Mouse (Mus musculus): ENCODE measurements around the gene Krtap3-2.

GRCm38 (mm10) chr11:99583245-99583704 is 26.6 kb upstream of the Krtap3-2 start, which contains the start of gene Krtap1-4:
- no peak for TF ChIP-seq POLR2A (IDR thresholded peaks at IDR 0.05; ENCODE audit: borderline replicate concordance, control insufficient read depth, low read depth, low read length)
- no peak for TF ChIP-seq CTCF (IDR thresholded peaks at IDR 0.05; ENCODE audit: control insufficient read depth, insufficient read depth, low read length)
